Mouse (Mus musculus): ENCODE results near the gene Trmt112.
"Not testable (repeated sequence)": the region's sequence is repeated elsewhere in the genome, so short reads cannot be mapped to it uniquely, and the experiment has no call there.

Gene Trmt112

DNA sequence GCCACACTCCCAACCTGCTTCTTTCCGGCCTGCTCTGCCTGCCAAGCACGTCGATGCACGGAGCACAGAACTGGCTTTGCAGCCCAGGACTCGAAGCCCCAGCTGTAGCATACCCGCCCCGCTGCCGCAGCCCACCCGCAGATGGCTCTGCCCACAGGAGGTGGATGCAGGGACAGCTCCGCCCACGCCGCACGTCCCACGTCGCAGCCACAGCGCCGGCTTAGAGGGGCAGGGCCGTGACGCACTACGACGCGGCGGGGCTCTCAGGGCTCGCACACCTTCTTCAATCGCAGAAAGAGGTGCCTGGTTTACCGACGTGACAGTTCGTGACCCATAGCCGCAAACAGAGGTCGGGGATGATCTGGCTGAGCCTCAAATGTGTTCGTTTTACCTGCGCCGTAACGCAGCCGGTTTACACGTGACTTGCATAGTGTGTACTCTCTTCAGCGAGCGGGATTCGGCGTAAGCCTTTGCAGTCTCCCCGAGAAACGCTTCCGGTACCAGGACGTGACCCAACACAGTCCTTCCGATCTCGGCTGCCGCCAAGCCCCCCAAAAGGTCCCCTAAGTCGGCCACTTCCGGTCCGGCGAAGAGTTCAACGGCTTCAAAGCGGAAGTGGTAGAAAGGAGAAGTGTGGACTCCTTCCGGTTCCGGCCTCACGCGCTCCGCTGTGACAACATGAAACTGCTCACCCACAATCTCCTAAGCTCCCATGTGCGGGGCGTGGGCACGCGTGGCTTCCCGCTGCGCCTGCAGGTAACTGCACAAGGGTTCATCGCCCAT is at the start of gene Trmt112, which contains the start of gene Prdx5:
Trmt112 (plus strand) TSS at position 192 of the 783 bp plus-strand sequence.
Prdx5 (minus strand) TSS at position 600 of the 783 bp plus-strand sequence.
- DNase-seq (ENCODE audit: low spot score in 2 of 2) = peak; percentile 92

GRCm38 (mm10) chr19:6859971-6860370 is 49.5 kb upstream of the Trmt112 start:
- DNase-seq (ENCODE audit: low spot score in 2 of 2) = no peak

GRCm38 (mm10) chr19:6860706-6861105 is 48.8 kb upstream of the Trmt112 start:
- DNase-seq (ENCODE audit: low spot score in 2 of 2) = no peak

DNA sequence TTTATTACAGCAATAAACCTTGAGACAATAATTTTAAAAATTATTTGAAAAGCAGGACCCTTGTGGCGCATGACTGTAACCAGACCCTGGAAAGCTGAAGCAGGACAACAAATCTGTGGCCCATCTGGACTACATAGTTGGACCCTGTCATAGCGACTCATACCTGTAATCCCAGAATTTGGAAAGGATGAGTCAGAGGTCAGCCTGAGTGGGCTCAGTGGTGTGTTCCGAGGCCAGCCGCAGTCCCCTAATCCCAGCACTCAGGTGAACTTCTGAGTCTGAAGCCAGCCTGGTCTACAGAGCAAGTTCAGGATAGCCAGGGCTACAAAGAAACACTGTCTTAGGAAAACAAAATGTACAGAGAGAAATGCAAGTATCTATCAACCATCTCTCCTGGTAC is 48.0 kb upstream of the Trmt112 start:
- DNase-seq (ENCODE audit: low spot score in 2 of 2) = no peak

- no peak for DNase-seq (ENCODE audit: low spot score in 2 of 2)
These were observed 40.1 kb upstream of the Trmt112 start for GRCm38 (mm10) chr19:6869355-6869754.

DNA sequence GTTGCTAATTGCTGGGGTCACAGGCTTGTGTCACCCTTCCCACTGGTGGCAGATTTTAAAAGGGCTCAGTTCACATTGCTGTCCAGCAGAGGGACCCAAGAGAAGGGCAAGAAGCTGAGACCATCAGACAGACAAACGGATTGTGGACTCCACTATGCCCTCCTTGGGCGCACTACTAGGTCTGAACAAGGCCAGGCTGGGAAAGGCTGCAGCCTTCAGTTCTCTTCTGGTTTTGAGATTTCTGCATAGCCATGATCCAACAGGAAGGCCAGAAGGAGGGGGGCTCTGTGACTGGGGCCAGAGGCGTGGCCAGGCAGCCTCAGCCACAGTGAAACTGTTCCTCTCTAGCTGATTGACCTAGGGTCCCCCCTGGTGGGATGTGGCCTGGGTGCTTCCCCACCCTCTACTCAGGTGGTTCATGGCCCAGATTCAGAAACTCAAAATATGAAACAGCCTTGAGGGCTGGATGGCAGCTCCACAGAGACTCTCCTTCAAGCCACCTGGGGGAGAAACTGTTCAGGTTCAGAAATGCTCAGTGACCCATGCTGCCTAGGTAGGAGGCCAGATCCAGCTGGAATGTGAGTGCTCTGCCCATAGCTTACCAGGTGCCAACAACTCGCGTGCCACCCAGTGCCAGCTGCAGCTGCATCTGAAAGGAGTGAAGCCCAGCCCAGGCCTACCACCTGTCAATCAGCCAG is 37.8 kb upstream of the Trmt112 start:
- no peak for DNase-seq (ENCODE audit: low spot score in 2 of 2)

GRCm38 (mm10) chr19:6872701-6873100 is 36.8 kb upstream of the Trmt112 start:
- no peak for DNase-seq (ENCODE audit: low spot score in 2 of 2)

- DNase-seq (ENCODE audit: low spot score in 2 of 2) = no peak
These were observed 35.2 kb upstream of the Trmt112 start for GRCm38 (mm10) chr19:6874257-6874656.

GRCm38 (mm10) chr19:6875834-6876233 is 33.7 kb upstream of the Trmt112 start:
- no peak for DNase-seq (ENCODE audit: low spot score in 2 of 2)

DNA sequence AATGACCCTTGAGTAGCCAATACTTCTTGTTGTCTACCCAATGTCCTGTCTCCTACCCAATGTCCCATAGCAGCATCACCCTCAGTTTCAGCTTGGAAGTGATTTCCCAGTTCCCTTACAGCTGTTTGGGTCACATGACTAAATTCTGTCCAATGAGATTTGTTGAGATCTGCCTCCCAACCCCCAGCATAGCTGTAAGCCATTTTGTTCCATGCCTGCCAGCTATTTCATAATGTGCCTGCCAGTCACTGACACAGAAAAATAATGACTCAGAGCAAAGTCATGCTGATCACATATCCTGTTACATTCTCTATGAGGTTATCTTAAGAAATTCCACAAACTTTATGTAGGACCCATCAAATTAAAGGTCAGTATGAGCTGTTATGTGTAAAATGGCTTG is 32.7 kb upstream of the Trmt112 start:
- no peak for DNase-seq (ENCODE audit: low spot score in 2 of 2)

GRCm38 (mm10) chr19:6877965-6878364 is 31.5 kb upstream of the Trmt112 start:
- no peak for DNase-seq (ENCODE audit: low spot score in 2 of 2)

DNA sequence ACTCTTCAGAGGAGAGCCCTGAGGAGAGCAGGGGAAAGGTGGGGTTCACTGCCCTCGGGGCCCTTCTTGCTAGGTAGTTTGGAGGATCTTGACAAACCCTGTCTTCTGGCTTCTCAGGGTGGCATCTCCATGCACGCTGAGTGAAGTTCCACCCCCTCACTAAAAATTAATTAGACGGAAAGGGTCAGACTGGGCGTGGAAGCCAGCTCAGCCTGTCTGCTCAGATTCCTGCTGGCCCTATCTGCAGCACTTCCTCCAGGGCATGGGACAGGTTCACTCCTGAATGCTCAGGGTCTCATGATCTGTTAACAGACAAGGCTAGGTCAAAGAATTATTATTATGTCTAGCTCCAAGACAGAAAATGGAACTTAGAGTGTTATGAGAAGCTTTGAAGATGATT is 17.0 kb upstream of the Trmt112 start:
- DNase-seq (ENCODE audit: low spot score in 2 of 2) = no peak

DNA sequence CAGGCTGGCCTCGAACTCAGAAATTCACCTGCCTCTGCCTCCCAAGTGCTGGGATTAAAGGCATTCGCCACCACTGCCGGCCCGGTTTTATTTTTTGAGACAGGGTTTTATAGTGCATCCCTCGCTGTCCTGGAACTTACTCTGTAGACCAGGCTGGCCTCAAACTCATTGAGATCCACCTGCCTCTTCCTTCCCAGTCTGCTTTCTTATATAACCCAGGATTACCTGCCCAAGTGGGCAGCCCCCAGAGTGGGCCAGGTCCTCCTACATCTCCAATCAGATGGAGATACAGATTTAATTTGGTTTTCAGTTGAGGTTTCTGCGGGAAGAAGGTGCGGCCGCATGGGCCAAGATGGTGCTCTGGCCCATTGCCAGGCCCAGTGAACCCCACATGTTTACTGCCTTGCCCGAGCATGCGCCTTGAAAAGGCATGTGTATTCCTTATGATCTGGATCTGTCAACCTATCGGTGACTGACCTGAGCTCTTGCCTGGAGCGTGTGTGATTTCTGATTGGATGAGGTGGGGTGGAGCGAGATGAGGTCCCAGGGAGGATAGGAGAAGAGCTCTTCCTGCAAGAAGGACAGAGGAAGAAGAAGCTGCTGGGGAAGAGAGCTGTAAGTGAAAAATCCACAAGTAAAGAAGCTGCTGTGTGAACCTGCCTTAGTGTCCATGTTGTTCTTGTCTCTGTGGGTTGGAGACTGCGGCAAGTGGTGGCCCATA is 15.6 kb upstream of the Trmt112 start:
- no peak for DNase-seq (ENCODE audit: low spot score in 2 of 2)

GRCm38 (mm10) chr19:6895608-6896305 is 13.7 kb upstream of the Trmt112 start:
- not testable (repeated sequence) for DNase-seq (ENCODE audit: low spot score in 2 of 2)

DNA sequence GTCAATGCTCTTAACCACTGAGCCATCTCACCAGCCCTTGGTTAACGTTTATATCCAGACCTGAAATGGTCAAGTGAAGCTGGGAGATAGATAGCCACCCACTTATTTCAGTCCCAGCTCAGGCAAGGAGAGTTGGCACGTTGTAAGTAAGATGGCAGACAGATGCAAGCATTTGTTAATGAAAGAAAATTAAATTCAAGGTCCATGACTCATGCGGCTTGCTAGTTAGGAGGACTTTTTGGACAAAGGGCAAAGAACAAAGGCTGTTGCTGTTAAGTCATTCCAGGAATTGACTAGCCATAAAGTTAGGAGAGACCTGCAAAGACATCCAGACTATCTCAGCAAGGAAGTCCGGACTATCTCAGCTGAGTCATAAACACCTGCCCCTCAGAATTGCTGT is 9.9 kb upstream of the Trmt112 start:
- no peak for DNase-seq (ENCODE audit: low spot score in 2 of 2)

GRCm38 (mm10) chr19:6903031-6903430 is 6.5 kb upstream of the Trmt112 start:
- DNase-seq (ENCODE audit: low spot score in 2 of 2) = no peak

DNA sequence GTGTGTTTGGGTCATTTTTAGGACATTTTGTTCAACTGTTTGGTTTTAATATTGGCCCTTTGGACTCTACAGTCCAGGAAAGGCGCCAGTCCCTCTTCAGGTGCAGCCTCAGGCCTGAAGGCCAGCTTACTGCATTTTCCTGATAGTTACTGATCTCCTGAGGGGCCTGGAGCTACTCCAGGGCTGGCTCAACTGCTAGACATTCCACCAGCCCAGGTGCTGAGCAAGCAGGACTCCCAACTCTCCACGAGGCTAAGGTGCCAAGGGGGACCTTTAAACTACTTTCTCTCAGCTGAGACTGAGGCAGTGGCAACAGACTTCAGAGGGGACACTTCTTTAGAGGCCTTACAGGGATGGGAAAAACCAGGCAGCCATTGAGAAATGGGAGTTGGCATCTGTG is 4.7 kb upstream of the Trmt112 start:
- no peak for DNase-seq (ENCODE audit: low spot score in 2 of 2)

DNA sequence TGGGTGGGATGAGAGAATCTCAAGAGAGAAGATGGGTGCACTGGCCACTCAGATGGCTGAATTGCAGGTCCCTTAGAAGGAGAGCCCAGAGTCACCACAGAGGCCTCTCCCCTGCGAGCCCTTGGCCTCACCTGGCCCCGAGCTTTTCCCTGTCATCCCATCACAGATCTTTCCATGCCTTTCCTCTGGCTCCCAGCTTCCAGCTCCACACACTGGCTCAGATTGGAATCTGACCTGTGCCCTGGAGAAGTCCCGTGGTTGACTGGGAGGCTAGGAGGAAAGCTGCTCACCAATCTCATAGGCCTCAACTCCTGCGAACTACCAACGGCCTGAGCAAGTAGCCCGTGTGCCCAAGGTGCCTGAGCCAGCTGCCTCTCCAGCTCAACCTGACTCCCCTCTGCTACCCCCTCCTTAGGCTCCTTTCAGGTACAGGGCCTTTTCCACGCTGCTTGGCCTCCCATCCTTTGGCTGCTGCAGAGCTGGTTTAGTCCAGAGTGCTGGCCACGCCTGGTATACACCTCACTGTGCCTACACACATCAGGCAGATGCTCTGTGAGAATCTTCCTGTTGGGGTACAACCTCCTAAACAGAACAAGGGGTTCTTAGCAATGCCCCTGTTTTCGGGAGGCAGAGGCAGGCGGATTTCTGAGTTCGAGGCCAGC is 3.9 kb upstream of the Trmt112 start:
- no peak for DNase-seq (ENCODE audit: low spot score in 2 of 2)

GRCm38 (mm10) chr19:6906199-6906598 is 3.3 kb upstream of the Trmt112 start:
- no peak for DNase-seq (ENCODE audit: low spot score in 2 of 2)

DNA sequence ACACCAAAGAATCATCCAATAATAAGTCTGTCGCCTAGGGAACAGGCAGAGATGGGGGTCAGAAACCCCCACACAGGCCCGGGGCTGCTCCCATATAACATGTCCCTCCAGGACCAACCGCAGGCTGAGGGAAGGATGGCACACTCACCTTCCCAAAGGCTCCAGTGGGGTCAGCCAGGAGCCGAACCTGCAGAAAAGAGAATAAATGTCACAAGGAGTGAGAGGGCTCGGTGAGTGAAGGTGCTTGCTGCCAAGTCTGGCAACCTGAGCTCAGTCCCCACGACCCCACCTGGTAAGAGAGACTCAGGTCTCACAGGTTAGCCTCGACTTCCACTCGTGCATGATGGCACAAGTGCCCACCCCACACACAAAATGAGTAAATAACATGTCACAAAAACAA is 2.4 kb upstream of the Trmt112 start:
- peak in 1 of 2 experiments; percentile 2 for DNase-seq (ENCODE audit: low spot score in 2 of 2)

DNA sequence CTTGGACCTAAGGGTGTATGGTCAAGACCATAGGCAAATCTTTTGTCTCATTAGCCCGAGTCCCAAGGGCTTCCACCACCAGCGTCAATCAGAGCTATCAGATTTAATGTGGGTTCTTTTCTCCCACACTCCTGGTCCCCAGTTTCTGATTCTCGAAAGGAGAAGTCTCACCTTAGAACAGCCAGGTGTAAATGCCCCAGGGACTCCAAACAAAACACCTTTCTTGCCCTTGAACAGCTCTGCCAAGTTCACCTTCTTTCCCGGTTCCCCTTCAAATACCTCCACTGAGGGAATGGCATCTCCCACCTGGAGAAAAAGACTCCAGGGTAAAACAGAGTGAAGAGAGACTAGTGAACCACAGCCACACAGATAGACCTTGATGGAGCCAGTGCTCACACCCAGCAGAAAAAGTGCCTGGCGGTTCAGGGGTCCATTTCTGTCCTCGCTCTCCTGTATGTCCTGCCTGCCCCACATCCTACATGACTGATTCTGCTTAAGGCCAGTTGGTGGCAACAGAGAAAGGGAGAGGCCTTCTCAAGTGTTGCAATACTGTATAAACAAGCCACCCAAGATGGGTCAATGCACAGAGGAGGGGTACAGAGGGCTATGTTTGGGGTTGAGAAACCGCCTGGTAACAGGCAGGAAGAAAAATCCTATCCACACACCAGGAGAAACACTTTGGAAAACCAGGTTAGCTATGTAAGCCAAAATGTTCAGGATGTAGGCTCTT is 1.5 kb upstream of the Trmt112 start:
- peak in 1 of 2 experiments; percentile 5 for DNase-seq (ENCODE audit: low spot score in 2 of 2)

Measured in right cerebral cortex, adult 2 months (tissue).